Mouse (Mus musculus) layer of hippocampus, adult 8-10 months (tissue): ENCODE results near the gene Hdgfl2. TPM values are rescaled to one million over a fixed set of nuclear protein-coding genes. Genes with fewer than 3 reads are reported as not detected.
A peak's percentile ranks its signal among the peaks of the same experiment; 100 is the strongest.

Source experiments
- DNase-seq, 2 experiments: peaks; one replicate each; pipeline ENCODE4 v3.0.0; 2022; ENCODE audit warnings: low spot score in 2 of 2
- total RNA-seq, 4 experiments: library from RNA; stranded (reverse); gene quantifications; 2 replicates each; pipeline ENCODE4 v1.2.4; 2022

Gene Hdgfl2
- total RNA-seq, 4 experiments from 2014 or later = 112 to 127 (median 115) TPM

DNA sequence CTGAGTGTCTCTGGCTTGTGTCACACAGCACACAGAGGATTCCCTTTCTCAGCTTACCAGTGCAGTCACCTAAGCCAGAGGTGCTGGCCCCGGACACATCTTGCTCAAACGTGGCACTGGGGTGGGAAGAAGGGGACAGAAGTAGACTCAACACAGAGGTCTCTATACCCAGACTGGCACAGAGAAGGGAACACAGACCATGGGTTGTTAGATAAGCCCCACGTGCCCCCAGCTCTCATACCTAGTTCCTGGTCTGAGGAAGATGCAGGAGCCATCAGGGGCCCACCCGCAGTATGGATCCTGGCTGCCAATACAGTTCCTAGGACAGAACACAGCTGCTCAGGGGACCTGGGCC lies 45.8 kb downstream of the Hdgfl2 start:
- DNase-seq = no peak

DNA sequence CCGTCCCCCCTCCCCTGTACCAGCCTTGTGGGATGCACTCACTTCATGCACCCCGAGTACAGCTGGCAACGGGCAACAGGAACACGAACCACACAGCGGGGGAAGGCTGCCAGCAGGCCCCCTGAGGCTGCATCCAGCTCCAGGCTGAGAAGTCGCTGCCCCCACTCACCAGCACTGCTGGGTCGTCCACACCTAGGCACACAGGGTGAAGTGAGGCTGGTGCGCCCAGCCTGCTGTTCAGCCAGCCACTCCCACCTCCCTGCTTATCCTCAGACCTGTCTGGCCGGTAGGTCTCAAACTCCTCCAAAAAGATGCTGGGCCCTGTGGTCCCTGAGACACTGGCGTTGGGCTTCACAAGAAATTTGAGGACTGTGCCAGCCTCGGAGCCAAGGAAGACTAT lies 46.7 kb downstream of the Hdgfl2 start:
- DNase-seq = no peak

DNA sequence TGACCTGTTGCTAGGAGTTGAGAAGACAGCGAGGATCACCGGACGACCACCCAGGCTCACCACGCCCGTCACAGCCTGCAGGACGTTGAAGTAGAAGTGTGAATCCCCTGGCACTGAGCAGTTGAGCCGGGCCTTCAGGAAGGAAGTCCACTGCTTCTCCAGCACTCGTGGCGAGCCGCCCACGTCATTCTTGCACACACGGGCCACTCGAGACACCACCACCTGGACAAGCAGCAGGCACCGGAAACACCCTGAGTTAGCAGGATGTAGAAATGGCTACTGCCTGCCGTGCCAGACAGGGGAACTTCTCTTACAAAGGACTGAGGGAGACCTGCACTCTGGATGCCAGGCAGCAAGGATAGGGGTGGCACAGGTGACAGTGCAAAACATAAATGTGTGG lies 48.8 kb downstream of the Hdgfl2 start:
- no peak for DNase-seq

DNA sequence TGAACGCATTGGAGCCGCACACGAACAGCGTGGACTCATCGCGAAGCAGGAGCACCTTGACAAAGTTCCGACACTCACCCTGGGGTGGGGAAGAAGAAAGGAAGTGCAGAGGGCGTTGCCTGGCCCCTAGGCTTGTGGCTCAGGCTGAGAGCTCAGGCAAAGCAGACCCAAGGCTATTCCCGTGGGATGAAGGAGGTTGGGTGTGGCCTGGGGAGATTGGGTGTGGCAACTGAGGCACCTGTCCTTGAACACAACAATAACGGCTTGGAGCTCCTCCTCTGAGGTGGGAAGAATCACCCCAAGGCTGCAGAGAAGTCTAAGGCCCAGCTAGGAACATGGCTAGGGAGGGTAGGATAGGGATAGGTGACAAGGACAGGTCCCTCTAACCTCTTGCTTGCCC lies 51.7 kb downstream of the Hdgfl2 start:
- no peak for DNase-seq

DNA sequence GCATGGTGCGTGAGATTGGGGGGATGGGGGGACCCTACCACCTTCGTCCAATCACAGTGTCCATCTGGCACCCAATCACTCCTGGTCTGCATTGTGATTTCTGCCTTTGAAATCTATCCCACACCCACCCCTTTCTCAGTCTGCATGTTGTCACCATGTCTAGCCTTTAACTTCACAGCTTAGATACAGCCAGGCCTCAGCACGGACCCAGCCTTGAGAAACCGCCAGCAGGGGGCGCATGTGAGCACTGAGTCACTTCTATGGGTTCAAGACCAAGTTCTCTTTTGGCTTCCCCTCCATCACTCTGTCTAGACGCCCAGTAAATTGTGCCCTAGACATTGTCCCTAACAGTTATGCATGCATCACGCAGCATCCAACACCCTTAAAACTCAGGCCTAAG lies 52.4 kb downstream of the Hdgfl2 start:
- DNase-seq = peak in 1 of 2 experiments; percentile 62

DNA sequence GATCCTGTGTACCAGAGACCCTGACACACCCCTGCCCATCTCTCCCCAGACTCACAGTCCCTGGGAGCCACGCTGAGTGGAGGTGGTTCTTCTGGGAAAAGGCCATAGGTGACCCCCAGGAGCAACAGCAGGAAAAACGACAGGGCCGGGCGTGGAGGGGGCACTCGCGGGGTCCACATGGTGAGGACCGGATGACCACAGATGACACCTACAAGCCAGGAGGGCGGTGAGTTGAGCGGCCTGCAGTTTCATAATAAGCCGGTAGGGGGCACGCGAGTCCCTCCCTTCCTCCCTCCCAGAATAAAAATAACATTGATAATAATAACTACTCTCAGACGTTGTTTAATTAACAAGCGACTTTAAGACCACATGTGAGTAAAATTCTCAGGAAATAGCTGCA lies 53.2 kb downstream of the Hdgfl2 start:
- DNase-seq = peak in 1 of 2 experiments; percentile 54

DNA sequence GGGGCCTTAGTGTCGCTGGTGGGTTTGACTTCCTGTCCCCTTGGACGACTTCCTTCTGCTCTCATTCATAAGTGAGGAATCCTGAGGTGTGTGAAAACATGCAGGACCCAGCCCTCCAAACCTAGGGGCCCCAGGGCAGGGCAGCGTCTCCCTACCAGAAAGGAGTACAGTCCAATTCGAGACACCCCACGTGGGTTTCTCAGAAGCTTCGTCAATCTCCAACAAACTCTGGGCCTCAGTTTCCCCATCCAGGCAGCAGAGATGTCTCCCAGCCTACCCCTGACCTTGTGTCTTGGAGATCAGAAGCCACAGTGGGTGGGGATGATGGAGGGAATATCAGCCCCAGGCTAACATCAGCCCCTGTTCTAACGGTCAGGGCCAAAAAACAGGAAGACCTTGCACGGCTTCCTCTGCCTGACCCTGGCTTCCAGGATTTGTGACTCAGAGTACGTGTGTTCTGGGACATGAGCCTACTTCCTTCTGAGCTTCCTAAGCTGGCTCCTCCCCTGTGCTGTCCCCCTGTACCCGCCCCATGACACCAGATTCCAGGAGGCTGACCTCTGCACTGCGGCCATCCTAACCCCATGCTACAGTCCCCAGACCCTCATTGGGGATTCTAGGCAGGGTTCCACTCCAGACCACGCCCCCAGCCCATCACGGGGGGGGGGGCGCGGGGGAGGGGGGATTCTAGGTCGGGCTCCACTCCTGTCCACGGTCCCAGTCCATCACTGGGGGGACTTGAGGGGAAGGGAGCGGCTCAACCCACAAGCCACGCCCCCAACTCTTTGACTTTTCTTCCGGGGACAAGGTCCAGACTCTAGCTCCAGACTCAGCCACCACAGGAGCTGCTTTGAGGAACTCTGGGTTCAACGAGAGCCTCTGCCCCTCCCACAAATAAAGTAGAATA lies 54.3 kb downstream of the Hdgfl2 start:
- no peak for DNase-seq

DNA sequence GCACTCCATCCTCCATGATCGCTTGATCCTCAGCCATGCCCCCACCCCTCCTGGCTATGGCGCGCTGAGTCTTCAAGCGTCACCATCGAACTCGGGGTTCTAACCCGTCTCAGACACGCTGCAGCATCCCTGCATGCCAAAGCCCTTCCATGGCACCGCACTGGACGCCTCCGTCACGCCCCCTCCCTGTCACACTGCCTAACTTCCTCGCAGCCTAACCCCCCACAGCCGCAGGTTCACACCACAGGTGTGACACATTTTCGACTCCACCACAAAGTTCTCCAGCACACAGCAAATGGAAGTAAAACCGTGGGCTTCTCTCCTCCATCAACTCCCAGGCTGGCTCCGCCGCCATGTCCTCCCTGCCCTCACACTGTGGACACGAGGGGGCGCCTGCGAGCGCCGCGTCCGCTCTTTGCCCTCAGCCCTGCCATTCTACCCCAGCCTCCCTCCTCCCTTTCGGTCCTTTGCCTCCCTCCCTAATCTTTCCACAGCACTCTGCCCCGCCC lies 55.1 kb downstream of the Hdgfl2 start:
- DNase-seq = no peak

DNA sequence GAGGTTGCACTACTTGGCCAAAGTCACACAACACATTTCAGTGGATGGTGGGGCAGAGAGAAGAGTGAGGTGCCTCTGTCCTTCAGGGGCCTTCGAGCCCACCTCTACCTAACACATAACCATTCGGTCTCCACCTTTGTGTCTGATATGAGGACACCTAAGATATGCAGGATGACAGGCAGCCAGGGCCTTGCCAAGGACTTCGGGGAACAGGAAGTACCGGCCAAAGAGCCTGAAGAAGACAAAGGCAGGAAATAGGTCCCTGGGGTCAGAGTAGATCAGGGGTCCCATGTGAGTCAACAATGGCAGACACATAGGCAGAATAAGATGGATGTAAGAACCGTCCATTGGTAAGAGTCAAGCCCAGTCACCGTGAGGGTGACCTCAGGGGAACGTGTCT lies 57.1 kb downstream of the Hdgfl2 start:
- DNase-seq = no peak

DNA sequence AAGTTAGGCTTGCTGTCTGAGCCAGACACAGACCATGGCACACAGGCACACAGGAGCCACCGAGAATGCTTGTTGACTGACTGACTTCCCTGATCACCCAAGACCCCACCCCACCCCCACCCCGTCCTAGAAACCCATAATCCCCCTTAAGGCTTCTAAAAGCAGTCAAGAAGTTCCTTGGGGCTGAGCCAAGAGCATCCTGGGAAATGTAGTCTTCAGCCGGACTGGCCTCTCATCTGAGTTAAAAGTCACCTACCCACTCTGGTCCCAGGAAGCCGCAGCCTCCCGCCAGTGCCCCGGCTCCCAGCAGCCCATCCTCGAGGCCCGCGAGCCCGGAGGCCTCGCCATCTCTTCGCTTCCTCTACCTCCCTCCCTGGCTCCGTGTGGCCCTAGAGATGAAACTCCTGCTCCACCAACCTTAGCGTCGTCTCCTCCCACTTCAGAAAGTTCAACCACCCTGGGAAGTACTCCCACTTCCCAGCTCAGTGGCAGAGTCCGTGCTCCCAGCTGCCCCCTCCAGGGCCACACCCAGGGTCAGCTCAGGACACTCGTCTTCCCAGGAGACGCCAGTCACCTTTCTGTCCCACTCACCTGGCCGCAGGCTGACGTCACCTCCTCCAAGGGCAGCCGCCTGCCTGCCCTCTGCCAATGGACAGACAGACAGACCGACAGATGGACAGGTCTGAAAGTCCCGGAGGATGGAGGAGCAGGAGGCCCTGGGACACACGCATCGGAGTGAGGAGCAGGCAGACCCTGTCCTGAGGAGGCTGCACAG lies 58.6 kb downstream of the Hdgfl2 start:
- no peak for DNase-seq

DNA sequence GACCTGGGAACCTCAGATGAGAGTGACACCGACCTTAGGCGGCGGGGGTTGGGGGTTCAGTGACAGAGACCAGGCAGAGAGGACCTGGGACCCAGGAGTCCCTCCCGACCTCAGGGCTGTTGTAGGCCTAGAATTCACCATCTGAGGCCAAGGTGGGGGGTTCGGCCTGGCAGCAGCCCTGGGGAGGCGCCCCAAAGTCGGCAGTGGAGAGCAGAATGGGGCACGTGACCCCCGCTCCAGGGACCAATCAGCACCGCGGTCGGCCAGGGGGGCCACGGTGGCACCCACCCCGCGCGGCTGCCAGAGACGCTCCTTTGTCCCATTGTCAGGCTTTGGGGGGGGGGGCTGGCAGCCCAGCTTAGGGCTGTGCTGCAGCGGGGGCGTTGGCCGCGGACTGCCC lies 59.9 kb downstream of the Hdgfl2 start:
- DNase-seq = no peak

DNA sequence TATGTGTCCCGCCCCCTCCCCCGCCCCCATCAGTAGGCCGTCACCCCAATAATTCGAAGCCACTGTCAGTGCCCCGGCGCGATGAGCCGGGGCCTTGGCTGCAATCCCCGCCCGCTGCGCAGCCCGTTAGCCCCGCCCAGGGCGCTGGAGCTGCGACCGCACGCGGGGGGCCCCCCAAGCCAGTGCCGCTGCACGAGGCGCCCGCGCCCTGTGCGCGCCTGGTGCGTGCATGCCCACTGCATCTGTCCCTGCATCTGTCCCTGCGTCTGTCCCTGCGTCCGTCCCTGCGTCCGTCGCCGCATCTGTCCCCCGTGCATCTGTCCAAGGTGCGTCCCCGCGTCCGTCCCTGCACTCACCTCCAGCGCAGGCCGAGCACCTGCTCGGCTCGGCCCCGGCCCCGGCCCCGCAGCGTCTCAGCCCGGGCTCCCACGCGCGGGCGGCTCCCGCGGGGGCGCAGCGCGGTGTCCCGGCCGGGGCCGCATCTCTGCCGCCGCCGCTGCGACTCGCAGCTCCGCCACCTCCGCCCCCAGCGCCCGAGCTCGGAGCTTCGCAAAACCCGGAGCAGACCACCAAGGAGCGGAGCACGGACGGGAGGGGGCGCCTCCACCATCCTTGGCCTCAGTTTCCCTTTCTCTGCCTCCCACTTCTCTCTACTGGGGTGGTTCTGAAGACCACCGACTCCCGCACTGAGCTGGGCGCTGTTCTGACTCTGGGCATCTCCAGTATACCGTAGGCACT lies 60.6 kb downstream of the Hdgfl2 start, which contains the start of gene Sema6b:
Gene Sema6b, minus strand, starts transcription at position 486 of the 738 bp plus-strand sequence.
- DNase-seq = peak in 1 of 2 experiments; percentile 74

DNA sequence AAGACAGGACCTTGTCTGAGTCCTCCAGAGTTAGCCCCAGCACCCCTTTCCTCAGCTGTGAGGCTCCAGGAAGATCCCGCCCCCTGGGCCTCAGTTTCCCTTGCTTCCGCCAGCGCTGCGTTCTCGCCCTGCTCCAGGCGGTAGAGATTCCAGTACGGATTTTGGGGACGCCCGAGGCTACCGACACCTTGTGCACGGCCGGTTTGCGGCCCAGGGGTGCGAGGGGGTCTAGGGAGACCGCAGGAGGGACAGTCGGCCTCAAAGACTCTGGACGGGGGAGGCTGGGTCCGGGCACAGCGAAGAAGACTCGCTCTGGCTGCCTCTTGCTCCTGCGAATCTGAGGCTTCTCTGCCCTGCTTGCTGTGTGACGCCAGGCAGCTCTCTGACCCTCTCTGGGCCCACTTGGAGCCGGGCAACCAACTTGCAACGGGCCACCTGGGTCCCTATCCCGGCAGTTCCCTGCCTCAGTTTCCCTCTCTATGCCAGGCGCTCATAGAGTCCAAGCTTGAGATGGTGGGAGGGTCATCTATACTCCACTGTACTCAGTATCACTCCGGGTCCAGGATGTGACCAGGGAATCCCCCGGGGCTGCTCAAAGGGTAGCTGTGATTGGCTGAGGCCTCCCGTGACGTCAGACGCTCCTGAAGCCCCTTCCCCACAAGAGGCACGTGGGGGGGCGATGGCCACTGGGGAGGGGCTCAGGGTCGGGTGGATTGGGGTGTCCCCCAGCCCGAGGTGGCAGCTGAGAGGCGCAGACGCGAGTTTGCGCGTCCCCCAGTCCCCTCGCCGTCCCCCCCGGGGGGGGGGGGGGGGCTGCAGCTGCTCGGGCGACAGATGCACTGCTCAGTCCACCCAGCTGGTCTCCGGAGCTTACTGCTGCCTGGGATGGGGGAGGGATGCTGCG lies 62.5 kb downstream of the Hdgfl2 start:
- peak in 1 of 2 experiments; percentile 66 for DNase-seq

DNA sequence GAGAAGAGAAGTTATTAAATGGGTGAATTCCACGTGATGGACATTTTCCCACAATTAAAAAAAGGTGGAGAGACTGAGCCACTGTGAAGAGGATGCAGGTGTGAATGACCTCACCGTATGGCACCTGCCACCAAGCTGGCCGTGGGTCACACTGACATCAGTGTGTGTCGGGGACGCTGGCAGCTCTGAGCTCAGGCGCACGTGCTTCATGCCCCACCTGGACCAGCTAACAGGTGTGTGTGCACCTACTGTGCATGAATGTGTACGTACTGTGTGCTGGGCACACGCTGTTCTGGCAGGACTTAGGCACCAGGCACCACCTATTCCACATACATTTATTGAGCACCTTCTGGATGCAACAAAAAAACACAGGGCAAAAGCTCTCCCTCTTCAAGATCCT lies 65.1 kb downstream of the Hdgfl2 start:
- no peak for DNase-seq

DNA sequence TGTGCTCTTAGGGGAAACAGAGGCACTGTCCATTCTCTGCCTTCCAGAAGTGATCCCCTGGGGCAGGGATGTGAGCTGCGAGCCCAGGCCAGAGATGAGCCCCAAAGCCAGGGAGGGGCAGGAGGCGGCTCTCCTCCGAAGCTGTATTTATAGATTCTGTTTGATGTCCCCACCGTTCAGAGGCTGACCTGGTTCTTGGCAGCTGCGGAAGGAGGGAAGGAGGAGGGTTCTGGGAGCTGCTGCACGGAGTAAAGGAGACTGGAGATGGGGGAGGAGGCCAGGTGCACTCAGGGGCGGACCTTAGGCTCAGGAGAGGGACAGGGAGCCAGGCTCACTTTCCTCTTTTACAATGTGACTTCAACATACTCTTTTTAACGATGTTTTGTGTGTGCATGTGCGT lies 66.7 kb downstream of the Hdgfl2 start:
- DNase-seq = no peak

DNA sequence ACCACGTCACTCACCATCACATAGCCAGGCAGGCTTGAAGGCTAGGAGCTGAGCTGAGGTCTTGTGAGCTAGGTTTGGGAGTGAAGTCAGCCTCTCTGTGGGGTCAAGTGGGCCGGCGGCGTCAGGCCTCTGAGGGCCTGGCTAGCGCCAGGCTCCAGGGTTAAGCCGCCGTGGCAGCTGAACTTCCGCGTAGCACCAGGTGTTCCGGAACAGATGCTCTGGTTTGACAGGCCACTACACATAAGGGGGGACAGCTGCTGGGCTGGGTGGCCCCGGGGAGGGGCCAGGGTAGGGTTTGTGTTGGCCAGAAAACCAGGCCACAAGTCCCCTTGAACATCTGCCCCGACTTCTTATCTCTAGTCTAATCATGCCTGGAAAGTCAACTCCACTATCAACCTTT lies 68.0 kb downstream of the Hdgfl2 start:
- DNase-seq = no peak

DNA sequence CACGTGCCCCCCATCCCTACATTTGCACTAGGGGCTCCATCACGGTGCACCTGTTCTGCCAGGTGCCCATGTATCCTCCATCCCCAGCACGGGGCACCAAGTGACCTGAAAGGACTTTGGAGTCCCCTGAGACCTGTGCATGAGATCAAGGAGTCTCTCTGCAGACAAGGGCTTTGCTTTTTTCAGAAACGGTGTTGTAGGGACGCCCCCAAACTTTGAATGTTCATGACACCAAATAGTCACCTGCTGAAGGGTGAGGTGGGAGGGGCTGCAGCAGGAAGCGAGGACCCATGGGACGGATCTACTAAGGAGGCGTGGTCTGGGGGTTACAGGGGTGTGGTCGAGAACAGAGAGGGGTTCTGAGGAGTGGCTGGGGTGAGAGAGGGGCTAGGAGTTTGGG lies 68.8 kb downstream of the Hdgfl2 start:
- no peak for DNase-seq

DNA sequence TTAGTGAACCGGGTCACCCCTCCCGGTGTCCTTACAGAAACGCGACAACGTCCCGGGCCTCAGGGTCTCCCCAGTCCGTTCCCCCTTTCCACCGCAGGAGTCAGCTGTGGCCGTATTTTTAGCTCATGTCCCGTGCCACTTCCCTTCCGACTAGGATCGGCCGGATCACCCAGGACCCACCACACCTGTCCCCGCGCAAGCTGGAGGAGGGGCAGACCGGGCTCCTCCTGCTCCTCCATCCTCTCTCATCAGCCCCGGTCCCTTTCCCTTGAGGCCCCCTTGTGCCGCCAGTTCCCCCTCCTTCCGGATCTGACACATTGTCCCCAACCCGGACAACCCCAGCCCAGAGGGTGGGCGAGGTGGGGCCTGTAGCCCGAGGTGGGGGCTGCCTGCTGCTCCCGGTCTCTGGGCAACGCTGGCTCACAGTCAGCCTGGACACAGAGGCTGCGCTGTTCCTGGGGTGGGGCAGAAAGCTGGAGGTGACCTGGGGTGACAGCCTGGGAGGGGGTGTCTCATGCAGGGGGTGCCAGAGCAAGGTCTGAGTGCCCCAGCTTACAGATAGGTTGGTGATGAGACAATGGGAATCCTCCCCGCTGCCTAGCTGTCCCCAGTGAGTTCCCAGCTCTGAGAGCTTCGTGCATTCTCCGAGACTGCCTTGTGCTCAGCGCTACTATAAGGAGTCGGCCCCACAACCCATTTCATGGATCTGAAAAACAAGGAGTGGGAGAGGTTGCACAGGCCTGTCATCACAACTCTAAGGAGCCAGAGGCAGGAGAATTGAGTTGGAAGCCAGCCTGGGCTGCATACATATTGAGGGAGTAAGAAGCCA lies 69.6 kb downstream of the Hdgfl2 start:
- DNase-seq = no peak

DNA sequence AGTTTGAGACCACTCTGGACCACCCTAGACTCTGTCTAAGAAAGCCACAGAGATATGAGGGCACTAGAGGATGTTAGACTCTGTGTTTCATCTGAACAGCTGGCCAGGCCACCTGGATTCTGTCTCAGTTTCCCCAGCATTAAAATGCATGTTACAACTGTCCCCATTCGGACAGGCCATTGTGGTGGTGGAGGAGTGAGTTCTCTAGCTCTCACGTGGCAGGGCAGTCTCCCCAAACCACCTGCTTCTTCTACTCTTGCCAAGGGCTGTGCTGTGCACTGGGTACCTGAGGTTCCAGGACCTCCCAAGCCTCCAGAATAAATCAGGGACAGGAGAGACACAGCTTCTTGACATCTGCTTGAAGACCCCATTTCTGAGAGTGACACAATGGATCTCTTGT lies 70.5 kb downstream of the Hdgfl2 start:
- DNase-seq = no peak
